Mouse (Mus musculus): ENCODE measurements around the gene U2af1l4. TPM values are rescaled to one million over a fixed set of nuclear protein-coding genes. Genes with fewer than 3 reads are reported as not detected.

The U2af1l4 gene
- 82.4 and 88.8 TPM in 2 replicates for polyA plus RNA-seq (2016; fragmentation: Nextera tagmentation; extraction: Ambion mirVana)

DNA sequence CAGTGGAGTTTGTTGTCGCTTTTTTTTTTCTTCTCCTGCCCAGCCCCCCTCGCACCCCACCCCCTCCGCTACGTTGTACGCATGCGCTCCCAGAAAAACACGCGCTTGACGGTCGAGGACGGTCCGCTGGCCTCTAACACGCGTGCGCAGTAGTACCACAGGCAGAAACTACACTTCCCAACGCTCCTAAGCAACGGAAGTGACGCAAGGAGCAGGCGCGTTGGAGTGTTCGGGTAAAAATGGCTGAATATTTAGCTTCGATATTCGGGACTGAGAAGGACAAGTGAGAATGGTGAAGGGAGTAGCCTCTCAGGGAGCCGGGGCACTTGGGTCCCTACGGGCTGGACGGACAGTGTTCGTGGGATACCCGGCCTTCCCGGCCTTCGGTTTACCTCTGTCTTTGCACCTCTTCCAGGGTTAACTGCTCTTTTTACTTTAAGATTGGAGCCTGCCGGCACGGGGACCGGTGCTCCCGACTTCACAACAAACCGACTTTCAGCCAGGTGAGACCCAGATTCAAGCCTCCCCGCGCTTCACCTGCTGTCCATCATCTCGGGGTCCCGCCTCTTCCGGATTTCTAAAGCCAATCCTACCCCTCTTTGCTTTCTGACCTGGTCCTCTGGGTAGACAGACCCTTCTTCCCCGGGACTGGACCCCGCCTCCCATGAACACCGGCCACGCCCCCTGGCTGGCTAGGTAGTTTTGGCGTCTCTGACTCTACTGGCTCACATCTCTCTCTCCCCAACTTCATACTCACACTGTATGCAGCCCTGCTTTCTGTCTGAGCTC, at the start of gene U2af1l4, which contains the start of the genes Gm49396 and Psenen:
Gene U2af1l4, plus strand, starts transcription at position 185 of the 789 bp plus-strand sequence.
Gene Gm49396, plus strand, starts transcription at position 228 of the 789 bp plus-strand sequence.
Gene Psenen, minus strand, starts transcription at position 511 of the 789 bp plus-strand sequence.
- WGBS = under 1% methylated on average over 45 of the region's 45 CpGs
- peak; percentile 89 for ATAC-seq (ENCODE audit: insufficient number of reproducible peaks, low FRiP score)

DNA sequence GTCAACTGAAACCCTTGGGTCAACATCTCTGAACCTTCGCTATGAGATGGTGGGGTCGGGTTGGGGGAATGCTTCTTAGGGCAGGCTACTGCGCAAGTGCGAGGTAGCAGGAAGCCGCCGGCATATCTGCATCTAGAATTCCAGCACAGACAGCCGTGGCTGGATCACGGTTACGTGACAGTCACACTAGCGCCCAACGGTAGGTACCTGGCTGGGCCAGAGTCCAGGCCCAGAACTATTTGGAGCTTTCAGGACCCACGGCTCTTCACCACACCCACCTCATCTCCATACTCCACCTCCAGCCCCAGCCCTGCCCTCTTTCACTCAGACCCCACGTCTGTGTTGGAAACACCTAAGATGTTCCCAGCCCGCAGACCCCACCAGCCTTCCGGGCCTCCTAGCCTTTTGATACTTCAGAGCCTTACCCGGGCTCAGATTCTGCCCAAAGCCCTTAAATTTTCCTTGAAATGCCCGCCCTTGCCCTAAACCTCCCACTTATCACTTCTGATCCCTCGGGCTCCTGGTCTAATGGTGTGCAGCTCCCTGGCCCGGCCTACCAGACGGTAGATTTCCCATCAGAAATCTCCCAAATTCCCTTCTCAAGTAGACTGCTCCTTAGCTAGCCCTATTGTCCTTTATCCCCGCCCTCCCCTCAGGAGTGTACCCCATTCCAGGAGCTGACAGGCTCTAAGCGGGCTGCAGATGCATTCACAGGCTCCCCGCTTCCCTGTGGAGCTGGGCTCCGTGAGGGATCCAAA, 47.9 kb upstream of the U2af1l4 start:
- ATAC-seq (ENCODE audit: insufficient number of reproducible peaks, low FRiP score) = no peak
- H3K36me3 ChIP-seq = no peaks in the 10 kb centered on the region
- H3K27ac ChIP-seq (ENCODE audit: poor library complexity, severe bottlenecking) = no peak overlapping the region
- H3K27me3 ChIP-seq (replicated peaks) = peaks cover 36% of the 10 kb centered on the region
- no peak overlapping the region for H3K9ac ChIP-seq
- peak overlapping the region; percentile 35; the same call in 1 of the 2 replicates for H3K4me2 ChIP-seq
- H3K9me3 ChIP-seq (replicated peaks) = no peaks in the 10 kb centered on the region
- H3K4me1 ChIP-seq (replicated peaks) = no peaks in the 10 kb centered on the region
- WGBS = 53% methylated on average over 24 of the region's 24 CpGs
- no peak overlapping the region for H3K4me3 ChIP-seq

More for the DNA sequence above, at the start of gene U2af1l4, which contains the start of the genes Gm49396 and Psenen:
- Histone ChIP-seq H3K4me2 (peak within 1 kb of the TSS; percentile 84), H3K4me1 (replicated peaks) (peaks cover 16% of the 10 kb centered on the region), H3K4me3 (peak within 1 kb of the TSS; percentile 68), H3K9me3 (replicated peaks) (no peaks in the 10 kb centered on the region), H3K27ac (ENCODE audit: poor library complexity, severe bottlenecking) (peak within 1 kb of the TSS; percentile 94), H3K9ac (peak within 1 kb of the TSS; percentile 77), H3K36me3 (peaks cover 35% of the 10 kb centered on the region), H3K27me3 (replicated peaks) (no peaks in the 10 kb centered on the region)

DNA sequence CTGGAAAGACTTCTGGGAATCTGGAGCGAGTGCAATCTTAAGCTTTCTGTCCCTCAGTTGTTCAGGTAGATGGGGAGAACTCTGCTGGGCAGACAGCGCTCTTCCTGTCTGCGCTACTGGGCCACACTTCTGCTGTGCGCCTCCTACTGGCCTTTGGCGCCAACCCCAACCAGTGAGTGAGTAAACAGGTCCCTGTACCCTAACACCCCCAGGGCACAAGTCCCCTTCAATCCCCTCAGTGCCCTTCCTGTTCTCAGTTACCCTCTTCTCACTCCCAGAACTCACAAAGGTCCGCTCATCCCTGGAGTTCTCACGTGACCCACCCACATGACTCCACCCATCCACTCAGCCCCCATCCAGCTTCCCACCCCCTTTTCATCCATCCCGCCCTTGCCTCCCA, 44.8 kb upstream of the U2af1l4 start:
- H3K4me1 ChIP-seq (replicated peaks) = no peaks in the 10 kb centered on the region
- ATAC-seq (ENCODE audit: insufficient number of reproducible peaks, low FRiP score) = no peak
- H3K4me2 ChIP-seq = no peak overlapping the region
- H3K36me3 ChIP-seq = peaks cover 5% of the 10 kb centered on the region
- WGBS = 31% methylated on average over 8 of the region's 8 CpGs
- no peak overlapping the region for H3K9ac ChIP-seq
- H3K9me3 ChIP-seq (replicated peaks) = no peaks in the 10 kb centered on the region
- no peak overlapping the region for H3K4me3 ChIP-seq
- H3K27me3 ChIP-seq (replicated peaks) = peaks cover 40% of the 10 kb centered on the region
- no peak overlapping the region for H3K27ac ChIP-seq (ENCODE audit: poor library complexity, severe bottlenecking)

DNA sequence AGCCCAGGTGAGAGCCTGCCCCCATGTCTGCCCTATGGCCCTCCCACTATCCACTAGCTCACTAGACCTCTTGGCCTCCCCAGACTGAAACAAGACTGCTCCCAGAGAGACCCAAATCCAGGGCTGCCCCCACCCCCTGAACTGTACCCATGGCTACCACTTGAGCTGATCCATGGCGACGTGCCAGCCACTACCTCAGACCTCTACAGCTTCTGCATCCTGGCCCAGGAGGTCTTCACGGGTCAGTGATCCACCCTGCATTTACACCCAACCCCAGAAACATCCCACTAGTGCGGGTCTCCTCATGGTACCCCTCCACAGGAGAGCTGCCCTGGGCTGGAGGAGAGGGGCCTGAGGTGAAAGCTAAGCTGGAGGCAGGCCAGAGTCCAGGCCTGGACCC, 42.7 kb upstream of the U2af1l4 start:
- H3K27ac ChIP-seq (ENCODE audit: poor library complexity, severe bottlenecking) = no peak overlapping the region
- H3K9me3 ChIP-seq (replicated peaks) = no peaks in the 10 kb centered on the region
- 81% methylated on average over 4 of the region's 4 CpGs for WGBS
- no peak overlapping the region for H3K4me3 ChIP-seq
- peaks cover 41% of the 10 kb centered on the region for H3K27me3 ChIP-seq (replicated peaks)
- no peaks in the 10 kb centered on the region for H3K4me1 ChIP-seq (replicated peaks)
- no peak for ATAC-seq (ENCODE audit: insufficient number of reproducible peaks, low FRiP score)
- H3K36me3 ChIP-seq = peaks cover 24% of the 10 kb centered on the region
- H3K9ac ChIP-seq = no peak overlapping the region
- H3K4me2 ChIP-seq = no peak overlapping the region

DNA sequence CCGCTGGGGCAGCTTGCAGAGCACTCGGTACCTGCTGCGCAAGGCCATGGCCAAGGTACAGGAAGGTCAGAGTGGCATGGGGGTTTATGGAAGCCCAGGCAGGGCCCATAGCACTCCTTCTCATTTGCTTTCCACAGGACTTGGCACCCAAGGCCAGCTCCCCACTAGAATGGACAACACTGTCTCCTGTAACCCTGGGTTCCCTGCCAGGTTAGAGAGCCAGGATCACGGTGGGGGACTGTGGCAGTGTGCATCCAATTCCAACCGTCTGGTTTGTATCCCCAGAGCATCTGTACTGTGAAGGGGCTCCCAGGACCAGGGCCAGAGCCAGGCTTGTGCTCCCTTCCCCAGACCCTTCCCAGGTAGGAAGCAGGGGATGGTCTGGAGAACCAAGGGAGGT, 42.2 kb upstream of the U2af1l4 start:
- peaks cover 36% of the 10 kb centered on the region for H3K27me3 ChIP-seq (replicated peaks)
- no peak for ATAC-seq (ENCODE audit: insufficient number of reproducible peaks, low FRiP score)
- H3K9me3 ChIP-seq (replicated peaks) = no peaks in the 10 kb centered on the region
- peaks cover 28% of the 10 kb centered on the region for H3K36me3 ChIP-seq
- WGBS = 77% methylated on average over 5 of the region's 5 CpGs
- H3K27ac ChIP-seq (ENCODE audit: poor library complexity, severe bottlenecking) = no peak overlapping the region
- peaks cover 2% of the 10 kb centered on the region; the same call in 1 of the 2 replicates for H3K4me1 ChIP-seq (replicated peaks)
- H3K4me2 ChIP-seq = no peak overlapping the region
- H3K4me3 ChIP-seq = no peak overlapping the region
- no peak overlapping the region for H3K9ac ChIP-seq

DNA sequence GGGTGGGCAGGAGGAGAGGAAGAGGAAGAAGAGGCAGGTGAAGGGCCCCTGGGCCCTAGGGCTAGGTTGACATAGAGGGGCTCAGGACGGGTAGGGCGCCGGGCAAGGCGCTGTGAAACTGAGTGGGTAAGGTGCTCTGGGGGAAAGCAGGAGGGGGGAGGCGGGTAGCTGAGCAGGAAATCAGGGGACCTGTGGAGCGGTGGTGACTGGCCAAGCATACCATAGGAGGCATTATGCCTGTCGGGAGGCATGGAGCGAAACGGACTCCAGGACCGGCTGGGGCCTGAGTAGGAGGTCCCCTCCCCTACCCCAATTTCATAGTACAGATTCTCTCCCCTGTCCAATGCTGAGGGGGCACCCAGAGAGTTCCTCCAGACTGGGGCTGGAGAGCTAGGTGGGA, 40.2 kb upstream of the U2af1l4 start:
- Histone ChIP-seq H3K27me3 (replicated peaks) (peaks cover 30% of the 10 kb centered on the region), H3K36me3 (peaks cover 43% of the 10 kb centered on the region)
- no peak for ATAC-seq (ENCODE audit: insufficient number of reproducible peaks, low FRiP score)

DNA sequence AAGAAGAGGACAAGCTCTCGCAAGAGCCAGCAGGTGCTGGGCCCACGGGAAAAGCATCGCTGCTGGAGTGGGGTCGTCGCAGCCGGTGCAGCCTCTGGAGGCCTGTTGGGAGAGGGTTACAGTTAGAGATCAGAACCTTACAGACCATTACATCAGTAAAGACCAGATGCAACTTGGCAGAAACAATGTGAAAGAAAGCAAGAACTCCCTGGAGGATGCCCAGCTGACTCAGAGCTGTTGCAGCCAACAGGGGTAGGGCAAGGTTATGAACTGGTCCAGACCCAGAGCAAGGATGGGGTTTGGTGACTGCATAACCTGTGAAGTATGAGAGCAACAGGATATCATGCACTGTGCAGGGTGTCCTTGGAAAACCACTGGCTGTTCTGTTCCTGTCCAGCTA, 38.6 kb upstream of the U2af1l4 start:
- H3K27me3 ChIP-seq (replicated peaks) = peaks cover 22% of the 10 kb centered on the region
- no peak overlapping the region for H3K4me2 ChIP-seq
- ATAC-seq (ENCODE audit: insufficient number of reproducible peaks, low FRiP score) = no peak
- H3K4me3 ChIP-seq = no peak overlapping the region
- peaks cover 12% of the 10 kb centered on the region for H3K4me1 ChIP-seq (replicated peaks)
- no peak overlapping the region for H3K27ac ChIP-seq (ENCODE audit: poor library complexity, severe bottlenecking)
- 68% methylated on average over 6 of the region's 6 CpGs for WGBS
- H3K9me3 ChIP-seq (replicated peaks) = no peaks in the 10 kb centered on the region
- H3K36me3 ChIP-seq = peaks cover 59% of the 10 kb centered on the region
- H3K9ac ChIP-seq = no peak overlapping the region

More for the DNA sequence above, 40.2 kb upstream of the U2af1l4 start:
- WGBS = 81% methylated on average over 10 of the region's 10 CpGs
- Histone ChIP-seq H3K4me2 (no peak overlapping the region), H3K9ac (no peak overlapping the region), H3K4me1 (replicated peaks) (peaks cover 12% of the 10 kb centered on the region), H3K27ac (ENCODE audit: poor library complexity, severe bottlenecking) (no peak overlapping the region), H3K4me3 (no peak overlapping the region), H3K9me3 (replicated peaks) (no peaks in the 10 kb centered on the region)

DNA sequence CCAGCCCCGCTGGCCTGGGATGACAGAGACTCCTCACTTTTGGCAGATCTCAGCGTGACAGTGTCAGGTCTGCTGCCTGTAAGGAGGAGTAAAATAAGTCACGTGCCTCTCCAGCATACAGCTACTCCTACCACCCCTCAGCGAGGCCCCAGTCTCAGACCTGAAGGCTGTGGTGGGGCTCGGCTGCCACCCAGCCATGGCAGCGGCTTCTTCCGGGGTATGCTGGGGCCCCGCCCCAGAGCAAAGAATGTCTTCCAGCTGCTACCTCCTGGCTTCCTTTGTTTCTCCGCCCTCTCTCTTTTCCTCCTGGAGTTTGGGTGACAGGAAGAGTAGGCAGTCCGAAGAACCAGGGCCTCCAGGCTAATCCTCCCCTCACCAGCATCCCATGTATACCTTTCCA, 37.1 kb upstream of the U2af1l4 start:
- ATAC-seq (ENCODE audit: insufficient number of reproducible peaks, low FRiP score) = no peak
- Histone ChIP-seq H3K4me2 (peak overlapping the region; percentile 27), H3K4me1 (replicated peaks) (peaks cover 12% of the 10 kb centered on the region), H3K36me3 (peaks cover 72% of the 10 kb centered on the region), H3K4me3 (no peak overlapping the region), H3K9ac (peak overlapping the region; percentile 15; the same call in 1 of the 2 replicates), H3K27me3 (replicated peaks) (peaks cover 26% of the 10 kb centered on the region), H3K27ac (ENCODE audit: poor library complexity, severe bottlenecking) (no peak overlapping the region), H3K9me3 (replicated peaks) (no peaks in the 10 kb centered on the region)
- 25% methylated on average over 10 of the region's 10 CpGs for WGBS

DNA sequence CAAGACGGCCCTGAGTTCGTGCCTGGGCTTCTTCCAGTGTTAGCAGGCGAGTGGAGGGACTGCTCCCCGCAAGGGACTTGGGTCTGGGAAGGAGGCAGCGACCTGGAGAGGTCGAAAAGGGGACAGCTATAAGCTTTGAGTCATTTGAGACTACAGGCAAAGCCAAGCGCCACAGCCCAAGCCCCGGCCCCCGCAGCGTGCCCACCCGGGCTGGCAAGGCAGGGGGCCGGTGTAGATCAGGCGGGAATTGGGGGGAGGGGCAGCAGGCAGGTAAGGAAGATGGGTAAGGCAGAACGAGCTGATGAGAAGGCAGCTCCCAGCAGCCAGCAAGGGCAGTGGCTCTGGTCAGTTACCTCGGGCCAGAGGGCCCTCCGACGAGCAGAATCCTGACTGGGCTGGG, 36.7 kb upstream of the U2af1l4 start:
- H3K27me3 ChIP-seq (replicated peaks) = peaks cover 26% of the 10 kb centered on the region
- peaks cover 12% of the 10 kb centered on the region for H3K4me1 ChIP-seq (replicated peaks)
- no peak overlapping the region for H3K4me3 ChIP-seq
- no peak overlapping the region for H3K27ac ChIP-seq (ENCODE audit: poor library complexity, severe bottlenecking)
- peak overlapping the region; percentile 27 for H3K4me2 ChIP-seq
- peak overlapping the region; percentile 15; the same call in 1 of the 2 replicates for H3K9ac ChIP-seq
- H3K9me3 ChIP-seq (replicated peaks) = no peaks in the 10 kb centered on the region
- ATAC-seq (ENCODE audit: insufficient number of reproducible peaks, low FRiP score) = no peak
- 22% methylated on average over 17 of the region's 17 CpGs for WGBS
- peaks cover 72% of the 10 kb centered on the region for H3K36me3 ChIP-seq

DNA sequence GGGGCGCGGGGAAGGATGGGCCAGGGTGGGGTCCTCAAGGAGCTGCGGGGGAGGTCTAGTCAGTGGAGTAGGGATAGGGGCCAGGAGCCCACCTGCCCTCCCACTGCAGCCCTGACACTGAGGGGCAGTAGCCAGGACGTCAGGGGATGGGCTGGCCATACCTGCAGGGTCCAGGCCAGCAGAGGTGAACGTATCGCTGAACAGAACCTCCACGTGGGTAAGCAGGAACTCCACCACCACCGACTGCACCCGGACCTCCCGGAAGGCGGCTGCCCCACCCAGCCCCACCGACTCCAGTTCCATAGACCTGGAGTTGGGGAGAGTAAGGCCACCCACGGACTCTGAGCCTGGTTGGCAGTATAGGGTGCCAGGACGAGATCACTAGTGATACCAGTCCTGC, 36.1 kb upstream of the U2af1l4 start:
- H3K27ac ChIP-seq (ENCODE audit: poor library complexity, severe bottlenecking) = no peak overlapping the region
- no peak overlapping the region for H3K4me3 ChIP-seq
- peaks cover 26% of the 10 kb centered on the region for H3K27me3 ChIP-seq (replicated peaks)
- H3K9ac ChIP-seq = no peak overlapping the region
- no peak for ATAC-seq (ENCODE audit: insufficient number of reproducible peaks, low FRiP score)
- H3K4me2 ChIP-seq = no peak overlapping the region
- H3K36me3 ChIP-seq = peaks cover 78% of the 10 kb centered on the region
- WGBS = 80% methylated on average over 14 of the region's 14 CpGs
- no peaks in the 10 kb centered on the region for H3K9me3 ChIP-seq (replicated peaks)
- peaks cover 18% of the 10 kb centered on the region for H3K4me1 ChIP-seq (replicated peaks)

DNA sequence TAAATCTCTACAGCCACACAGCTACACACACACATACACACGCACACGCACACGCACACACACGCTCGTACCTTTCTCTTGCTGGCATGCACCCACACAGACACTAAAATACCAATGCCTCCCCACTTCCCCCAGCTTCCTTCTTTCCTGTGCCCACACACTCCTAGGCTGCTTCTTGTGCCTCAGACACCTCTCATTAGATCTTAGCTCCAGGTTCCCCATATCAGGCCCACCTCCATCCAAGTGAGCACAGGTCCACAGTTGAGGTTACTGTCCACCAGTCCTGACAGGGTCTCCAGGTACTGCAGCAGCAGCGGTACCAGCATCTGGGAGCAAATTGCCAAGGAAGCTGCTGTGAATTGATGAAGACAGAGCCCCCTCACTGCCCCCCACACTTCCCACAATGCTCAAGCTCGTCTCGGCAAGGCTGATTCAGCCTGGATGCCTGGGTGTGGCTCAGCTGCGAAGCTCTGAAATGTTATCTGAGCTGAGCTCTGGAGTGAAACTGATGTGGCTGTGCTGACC, 31.7 kb upstream of the U2af1l4 start:
- Histone ChIP-seq H3K9me3 (replicated peaks) (no peaks in the 10 kb centered on the region), H3K27me3 (replicated peaks) (0 out of 2 replicates have a peak, but pooled peaks cover 11% of the 10 kb centered on the region), H3K36me3 (peaks cover 50% of the 10 kb centered on the region), H3K9ac (no peak overlapping the region), H3K4me2 (no peak overlapping the region), H3K4me3 (no peak overlapping the region), H3K27ac (ENCODE audit: poor library complexity, severe bottlenecking) (no peak overlapping the region), H3K4me1 (replicated peaks) (peaks cover 39% of the 10 kb centered on the region)
- ATAC-seq (ENCODE audit: insufficient number of reproducible peaks, low FRiP score) = no peak
- 76% methylated on average over 9 of the region's 9 CpGs for WGBS

Measured in heart, embryonic 12.5 days (tissue).